Mouse (Mus musculus) R1 (cell line): Measurements from ENCODE around the gene Mettl18.

Experiments
- DNase-seq: peaks from one replicate; pipeline ENCODE4 v3.0.0-alpha.2; 2018; ENCODE audit warnings: low read depth, low spot score

Mettl18 gene

DNA sequence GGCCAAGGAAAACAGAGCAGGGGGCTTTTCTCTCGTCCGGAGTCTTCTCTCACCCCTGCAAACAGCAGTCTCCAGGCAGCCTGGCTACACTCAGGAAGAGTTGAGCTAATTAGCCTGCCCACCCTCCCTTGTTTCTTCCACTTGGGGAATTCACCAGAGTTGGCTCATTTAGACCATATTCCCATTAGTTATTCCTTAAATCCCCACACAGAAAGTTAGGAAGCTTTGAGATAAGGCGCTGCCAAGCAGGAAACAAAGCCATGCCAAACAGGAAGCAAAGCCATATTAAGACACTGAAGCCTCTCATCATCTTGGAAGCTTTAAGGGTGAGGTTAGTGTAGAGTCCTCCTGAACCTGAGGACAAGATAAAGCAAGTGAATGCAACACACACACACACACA, 48.9 kb downstream of the Mettl18 start:
- no peak for DNase-seq
